Mouse (Mus musculus) layer of hippocampus, adult 18-20 months (tissue): Measurements from ENCODE around the gene C87436. TPM values are rescaled to one million over a fixed set of nuclear protein-coding genes. Genes with fewer than 3 reads are reported as not detected.
"Not testable (repeated sequence)": the region's sequence is repeated elsewhere in the genome, so short reads cannot be mapped to it uniquely, and the experiment has no call there.

Experiments
- DNase-seq, 2 experiments: peaks; one replicate each; pipeline ENCODE4 v3.0.0; 2022; ENCODE audit warnings: low spot score in 2 of 2
- total RNA-seq, 2 experiments: library from RNA; stranded (reverse); gene quantifications; 2 replicates each; pipeline ENCODE4 v1.2.3; 2021

The C87436 gene
- total RNA-seq, 2 experiments from 2014 or later, result 17.5 to 17.8 TPM

DNA sequence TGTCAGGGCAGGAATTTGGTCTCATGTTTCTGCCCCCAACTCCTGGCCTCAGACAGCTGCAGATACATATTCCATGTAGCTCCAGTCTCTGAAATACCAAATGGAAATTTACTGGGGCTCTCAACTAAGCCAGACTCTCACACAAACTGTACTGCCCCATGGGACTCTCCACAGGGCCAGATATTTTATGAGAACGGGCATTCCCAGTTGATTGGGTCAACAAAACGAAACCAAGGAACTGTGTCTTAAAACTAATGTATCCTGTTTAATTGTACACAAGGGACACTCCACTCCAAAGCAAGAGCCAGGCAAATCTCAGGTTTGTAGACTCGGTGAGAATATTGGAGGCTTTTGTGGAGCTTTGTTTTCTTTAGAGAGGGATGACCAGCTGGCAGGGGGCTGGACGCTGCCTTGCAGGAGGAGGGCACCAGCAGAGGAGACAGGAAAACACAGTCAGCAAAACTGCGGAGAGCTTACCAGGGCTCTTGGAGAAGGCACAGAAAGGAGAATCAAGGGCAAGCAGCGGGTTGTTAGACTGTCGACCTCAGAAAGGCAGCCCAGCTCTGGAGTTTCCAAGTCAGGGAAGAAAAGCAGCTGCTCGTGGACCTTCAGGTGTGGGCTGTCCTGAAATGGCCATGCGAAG lies 42.1 kb downstream of the C87436 start:
- DNase-seq, result no peak

DNA sequence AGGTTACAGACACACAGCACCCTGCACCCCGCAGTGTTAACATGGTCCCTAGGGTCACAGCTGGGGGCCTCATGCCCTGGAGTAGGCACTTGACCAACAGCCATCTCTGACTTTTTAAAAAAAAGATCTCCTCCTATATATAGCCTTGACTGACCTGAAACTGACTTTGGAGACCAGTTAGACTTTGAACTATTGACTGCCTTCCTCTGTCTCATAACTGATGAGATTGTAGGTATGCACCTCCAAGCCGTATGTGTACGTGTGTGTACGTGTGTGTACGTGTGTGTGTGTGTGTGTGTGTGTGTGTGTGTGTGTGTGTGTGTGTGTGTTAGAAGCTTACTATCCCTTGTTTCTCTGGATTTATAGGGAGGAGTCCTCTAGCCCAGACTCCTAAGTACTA lies 43.7 kb downstream of the C87436 start:
- DNase-seq, result no peak

DNA sequence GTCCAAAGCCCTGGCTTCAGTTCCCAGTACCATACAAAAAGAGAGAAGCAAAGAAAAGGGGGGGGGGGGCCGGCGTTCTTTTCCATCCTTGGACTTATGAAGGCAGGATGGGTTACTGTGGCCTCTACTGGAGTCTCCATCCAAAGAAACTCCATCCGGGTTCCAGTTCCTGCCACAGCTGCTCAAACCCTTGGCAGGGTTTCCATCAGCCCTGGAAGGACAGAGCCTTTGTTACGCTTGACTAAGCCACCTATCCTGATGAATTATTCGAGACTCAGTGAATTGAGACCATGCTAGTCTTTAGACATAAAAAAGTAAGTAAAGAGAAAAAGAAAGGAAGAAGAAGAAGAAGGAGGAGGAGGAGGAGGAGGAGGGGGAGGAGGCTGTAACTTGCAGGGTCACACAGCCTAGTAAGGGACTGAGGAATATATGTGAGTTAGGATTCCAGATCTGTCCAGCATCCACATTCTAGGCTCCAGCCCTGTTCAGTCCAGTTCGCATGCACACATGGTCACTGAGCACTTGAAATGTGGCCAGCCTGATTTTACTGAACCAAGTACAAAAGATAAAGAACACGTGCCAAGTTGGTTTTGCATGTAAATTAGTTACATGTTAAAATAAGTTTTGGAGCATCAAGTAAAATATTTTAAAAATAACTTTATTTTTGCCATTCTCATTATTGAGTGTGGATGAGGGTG lies 47.9 kb downstream of the C87436 start:
- no peak for DNase-seq

DNA sequence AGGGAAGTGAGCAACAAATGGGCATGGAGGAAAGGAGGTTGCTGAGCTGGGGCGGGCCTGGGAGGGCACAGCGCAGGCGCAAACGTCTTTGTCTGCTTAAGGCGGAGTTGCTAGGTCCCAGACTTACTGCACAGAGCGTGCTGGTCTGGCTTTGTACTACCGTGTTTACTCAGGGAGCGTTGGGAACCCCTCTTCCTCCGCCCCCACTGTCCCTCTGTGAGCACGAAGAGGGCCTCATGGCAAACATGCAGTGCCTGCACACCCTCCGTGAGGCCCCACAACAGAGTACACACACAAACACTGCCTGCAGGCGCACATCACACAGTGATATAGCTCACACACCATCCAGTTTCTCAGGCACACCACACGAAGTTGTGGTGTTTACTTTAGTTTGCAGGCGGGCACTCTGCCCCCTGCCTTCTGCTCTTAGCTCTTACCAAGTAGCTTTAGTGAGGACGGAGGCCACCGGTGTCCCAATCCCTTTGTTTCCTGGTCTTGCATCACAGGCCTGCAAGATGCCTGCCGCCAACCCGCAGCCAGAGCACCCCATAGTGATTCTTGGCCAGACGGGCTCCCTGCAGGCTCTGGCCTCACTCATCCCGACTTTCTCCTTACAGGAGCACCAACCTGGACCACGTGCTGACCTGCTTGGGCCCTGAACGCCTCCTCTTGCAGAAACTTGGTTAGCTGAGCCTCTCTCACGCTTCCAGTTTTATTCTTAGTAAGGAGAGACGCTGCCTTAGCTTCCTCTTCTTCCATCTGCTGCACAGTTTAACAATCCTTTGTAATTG lies 49.4 kb downstream of the C87436 start:
- peak; percentile 56 to 81 for DNase-seq

DNA sequence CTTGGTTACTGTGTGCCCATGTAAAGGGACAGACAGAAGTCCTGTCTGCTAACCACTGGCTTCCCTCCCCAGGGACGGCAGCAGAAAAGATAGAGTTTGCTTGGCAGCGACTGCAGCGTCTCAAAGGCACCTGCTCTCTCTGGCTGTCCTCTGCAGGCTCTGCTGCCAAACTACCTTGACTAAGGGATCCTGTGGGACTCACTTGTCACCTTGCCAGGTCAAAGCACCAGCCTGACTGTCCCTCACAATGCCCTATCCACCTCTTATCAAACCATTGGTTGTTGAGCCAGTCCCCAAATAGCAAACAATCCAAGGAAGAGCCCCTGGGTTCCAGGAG lies 49.9 kb downstream of the C87436 start:
- no peak for DNase-seq

DNA sequence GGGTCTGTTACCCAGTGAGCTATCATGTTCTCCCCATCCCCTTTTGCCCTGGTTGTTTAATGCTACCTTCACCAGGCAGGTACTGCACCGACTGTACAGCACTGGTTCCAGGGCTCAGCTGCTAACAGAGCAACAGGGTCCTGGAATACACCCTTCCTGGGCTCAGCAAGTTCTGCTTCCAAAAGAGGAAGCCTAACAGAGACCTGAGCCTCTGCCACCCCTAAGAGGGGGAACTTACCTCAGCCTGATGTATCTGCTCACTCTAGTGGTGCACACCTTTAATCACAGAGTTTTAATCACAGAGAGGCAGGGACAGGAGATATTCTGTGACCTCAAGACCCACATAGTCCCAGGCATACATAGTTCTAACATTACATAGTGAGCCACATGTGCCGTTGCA lies 51.8 kb downstream of the C87436 start:
- no peak for DNase-seq

DNA sequence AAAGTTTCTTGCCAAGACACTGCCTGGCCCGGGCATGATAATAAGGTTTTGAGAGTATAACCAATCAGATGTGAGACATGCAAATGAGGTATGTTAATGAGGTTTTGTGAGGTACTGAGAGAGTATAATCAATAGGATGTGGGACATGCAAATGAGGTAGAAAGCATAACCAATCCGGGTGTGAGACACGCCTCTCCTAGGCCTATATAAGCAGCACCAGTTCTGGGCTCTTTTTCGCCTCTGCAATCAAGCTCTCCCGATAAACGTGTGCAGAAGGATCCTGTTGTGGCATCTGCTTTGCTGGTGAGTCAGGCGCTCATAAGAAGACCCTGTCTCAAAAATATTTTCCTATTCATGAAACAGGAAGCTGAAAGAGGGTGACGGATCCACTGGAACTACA lies 52.2 kb downstream of the C87436 start:
- DNase-seq, result not testable (repeated sequence)

DNA sequence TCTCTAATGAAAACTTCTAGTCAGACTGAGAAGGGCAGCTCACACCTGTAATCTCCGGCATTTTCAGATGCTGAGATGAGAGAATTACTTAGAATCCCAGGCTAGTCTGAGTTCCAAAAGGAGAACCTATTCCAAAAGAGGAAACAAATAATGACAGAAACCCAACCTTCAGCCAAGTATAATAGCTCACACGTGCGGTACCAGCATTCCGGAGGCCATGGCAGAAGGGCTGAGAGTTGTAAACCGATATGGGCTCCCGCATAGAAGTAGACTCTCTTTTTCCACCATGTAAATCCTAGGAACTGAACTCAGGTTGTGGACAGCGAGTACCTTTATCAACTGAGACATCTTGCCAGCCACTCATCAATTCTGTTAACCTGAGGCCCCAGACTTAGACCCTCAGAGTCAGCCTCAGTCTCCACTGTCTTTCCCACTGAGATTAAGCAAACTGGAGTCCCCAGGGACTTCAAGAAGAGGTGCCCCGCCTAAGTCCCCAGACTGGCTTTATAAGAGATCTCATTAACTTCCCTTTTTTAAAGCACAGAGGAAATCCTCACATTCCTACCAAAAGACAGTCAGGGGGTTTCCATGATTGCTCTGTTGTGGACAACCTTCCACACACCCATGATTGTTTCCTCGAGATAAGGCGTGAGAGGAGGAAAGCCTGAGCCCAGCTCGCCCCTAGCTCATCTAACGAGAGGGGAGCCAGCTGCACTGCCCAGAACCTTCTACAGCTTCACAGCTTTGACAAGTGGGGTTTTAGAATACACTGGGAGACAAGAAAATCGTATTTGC lies 55.5 kb downstream of the C87436 start:
- no peak for DNase-seq

DNA sequence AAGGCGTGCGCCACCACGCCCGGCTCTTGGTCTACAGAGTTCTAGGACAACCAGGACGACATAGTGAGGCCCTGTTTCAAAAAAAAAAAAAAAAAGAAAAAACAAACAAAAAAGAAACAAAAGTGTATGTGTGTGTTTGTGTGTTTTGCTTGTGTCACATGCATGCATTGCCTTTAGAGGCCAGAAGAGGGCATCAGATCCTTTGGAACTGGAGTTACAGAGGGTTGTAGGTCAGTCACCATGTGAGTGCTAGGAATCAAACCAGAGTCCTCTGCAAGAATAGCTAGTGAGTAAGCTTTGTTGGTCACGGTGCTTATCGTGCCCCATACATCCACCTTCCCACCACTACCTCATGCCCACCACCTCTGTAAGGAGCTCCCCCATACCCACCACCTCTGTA lies 56.6 kb downstream of the C87436 start:
- DNase-seq, result no peak

DNA sequence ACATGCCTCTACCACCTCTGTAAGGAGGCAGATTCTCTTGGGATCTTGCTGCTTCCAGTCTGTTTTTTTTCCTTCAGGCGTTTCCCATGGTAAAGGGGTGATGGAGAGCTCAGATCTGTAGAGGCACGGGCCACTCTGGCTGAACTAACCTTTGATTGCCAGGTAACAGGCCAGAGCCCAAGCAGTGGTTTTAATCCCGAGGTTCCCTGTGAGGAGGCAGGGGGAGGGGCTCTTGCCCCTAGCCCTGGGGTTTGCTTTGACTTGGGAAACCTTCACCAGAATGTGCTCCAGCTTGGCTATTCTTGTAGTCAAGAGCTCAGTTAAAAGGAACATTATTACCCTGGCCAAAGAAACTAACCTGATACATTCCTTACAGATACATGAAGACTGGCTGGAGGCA lies 57.5 kb downstream of the C87436 start:
- no peak for DNase-seq

DNA sequence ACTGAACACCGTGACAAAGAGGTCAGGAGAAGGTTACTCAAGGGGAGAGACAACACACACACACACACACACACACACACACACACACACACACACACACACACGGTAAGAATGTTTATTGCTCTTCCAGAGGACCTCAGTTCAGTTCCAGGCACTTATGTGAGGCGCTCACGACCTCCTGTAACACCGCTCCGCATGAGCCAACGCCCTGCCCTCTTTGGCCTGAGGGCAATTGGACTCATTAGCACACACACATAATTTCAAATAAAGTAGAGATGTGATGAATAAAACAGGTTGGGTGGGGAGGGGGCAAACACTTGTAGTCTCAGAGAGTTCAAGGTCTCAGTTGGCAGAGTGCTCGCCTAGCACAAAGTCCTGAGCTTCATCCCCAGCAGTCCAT lies 58.0 kb downstream of the C87436 start:
- no peak for DNase-seq

DNA sequence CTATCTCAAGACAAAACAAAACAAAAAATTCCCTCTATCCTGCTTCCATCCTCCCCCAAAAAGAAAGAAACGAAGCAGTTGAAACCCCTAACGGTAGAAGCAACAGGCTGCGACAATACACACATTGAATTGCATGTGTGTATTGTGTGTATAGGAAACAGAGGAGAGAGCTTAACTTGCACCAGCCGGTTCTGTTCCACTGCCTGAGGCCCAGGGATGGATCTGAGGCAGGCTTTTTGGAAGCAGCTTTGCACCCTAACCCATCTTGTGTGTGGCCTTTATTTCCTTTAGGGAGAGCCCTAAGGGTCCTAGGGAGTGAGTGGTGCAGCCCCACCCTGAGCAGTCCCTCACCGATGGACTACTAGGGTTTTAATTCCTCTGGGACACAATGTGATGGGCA lies 58.4 kb downstream of the C87436 start:
- no peak for DNase-seq

DNA sequence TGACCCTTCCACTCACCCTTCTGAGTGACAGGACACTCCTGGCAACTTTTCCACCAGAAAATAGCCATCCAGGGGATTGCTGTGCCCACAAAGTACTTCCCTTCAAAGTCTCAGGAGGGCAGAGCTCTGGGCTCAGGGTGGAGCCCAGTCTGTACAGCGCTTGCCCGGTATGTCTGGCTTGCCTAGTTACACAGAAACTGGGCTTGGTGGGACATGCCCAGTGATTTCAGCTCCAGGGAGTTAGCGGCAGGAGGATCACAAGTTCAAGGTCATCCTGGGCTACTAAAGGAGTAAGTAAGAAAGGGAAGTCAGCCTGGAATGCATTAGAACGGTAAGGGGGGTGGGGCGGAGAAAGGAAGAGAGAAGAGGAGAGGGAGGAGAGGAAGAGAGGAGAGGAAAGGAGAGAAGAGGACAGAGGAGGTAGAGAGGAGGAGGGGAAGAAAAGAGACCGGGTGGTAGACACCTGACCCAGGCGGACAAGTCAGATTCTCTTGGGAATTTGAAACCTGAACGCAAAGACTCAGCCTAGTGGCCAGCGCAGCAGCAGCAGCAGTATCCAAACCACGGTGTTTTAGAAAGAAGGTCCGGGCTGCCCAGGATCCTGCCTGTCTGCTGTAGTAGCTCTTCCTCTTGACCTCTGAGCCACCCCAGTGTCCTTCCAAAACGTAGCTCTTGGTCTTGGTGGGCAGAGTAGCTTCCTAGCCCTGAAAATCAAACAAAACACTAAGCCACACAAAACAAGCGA lies 59.1 kb downstream of the C87436 start:
- no peak for DNase-seq

DNA sequence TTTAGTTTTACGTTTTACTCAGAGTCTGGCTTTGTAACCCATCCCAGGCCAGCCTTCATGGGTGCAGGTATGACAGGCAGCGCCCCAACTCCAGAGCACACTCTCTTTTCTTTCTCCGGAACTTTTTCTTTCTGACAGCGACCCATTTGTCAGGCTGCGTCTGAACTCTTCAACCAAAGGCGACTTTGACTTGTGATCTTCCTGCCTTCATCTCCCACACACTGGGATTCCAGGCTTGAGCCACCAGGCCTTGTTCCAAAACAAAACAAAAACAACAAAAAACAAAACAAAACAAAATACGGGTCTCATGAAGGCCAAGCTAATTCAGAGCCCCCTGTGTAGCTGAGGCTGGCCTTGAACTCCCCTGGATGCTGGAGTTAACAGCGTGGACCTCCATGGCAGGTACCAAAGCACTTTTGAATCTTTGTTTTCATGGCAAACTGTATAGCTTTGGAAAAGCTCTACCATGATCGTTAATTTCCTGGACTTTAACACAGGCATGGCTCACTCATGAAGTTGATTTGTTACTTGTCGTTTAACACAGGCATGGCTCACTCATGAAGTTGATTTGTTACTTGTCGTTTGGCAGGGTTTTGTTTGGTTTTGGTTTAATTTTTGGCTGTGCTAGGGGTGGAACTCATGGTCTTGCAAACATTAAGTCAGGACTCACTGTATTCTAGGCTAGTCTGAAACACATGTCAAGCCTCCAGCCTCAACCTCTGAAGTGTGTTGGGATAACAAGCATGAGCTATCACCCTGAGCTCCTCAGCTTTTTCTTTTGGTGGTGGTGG lies 60.0 kb downstream of the C87436 start:
- DNase-seq, result no peak

DNA sequence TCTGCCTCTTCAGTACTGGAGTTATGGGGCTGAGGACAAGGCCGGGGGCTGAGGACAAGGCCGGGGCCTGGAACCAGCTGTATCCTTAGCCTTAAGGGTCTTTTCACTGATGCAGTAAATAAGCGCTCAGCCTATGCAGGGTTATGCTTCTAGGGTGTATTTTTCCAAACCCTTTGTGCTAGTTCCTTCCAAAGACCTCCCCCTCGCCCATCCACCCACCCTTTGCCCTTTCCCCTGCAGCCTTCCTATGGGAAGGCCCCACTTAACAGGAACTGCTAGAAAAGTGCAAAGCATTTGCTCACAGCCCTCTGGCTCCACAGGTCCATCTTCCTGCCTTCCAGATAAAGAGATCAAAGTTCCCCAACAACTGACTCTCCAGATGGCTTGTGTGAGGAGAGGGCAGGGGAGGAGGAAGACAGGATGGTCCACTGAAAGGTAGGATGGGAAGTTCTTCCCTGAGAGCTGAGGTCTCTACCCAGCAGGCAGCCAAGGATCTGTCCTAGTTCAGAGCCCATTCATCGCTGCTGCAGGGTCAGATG lies 61.5 kb downstream of the C87436 start:
- no peak for DNase-seq

DNA sequence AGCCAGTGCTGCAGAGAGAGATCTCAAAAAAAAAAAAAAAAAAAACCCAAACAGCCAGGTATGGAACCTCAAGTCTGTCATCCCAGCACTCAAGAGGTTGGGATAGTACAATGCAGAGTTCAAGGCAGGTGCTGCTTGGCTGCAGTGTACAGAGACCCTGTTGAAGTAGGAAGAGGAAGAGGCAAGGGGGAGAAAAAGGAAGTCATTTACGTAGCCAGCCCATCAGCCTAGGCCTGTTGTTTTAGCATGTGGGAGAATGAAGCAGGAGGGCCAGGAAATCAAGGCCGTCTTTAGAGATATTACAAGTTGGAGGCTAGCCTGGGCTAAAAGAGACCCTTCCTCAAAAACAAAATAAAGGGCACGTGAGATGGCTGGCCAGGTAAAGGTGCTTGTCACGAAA lies 65.3 kb downstream of the C87436 start:
- DNase-seq, result no peak

DNA sequence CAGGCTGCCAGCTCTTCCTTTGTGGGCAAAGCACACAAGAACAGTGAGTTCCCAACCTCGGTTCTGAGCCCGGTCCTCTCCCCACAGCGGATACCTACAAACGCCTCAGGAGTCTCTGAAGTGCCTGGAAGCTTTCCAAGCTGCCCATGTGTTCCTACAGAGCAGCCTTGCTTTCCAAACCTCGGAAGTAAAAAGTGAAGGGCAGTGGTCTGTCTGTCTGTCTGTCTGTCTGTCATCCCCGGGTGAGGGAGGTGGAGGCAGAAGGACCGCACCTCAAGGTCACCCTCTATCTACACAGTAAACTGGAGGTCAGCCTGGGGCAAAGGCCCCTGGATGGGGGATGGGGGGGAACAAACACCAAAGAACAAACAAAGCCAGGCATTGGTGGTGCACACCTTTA lies 67.5 kb downstream of the C87436 start:
- DNase-seq, result no peak

DNA sequence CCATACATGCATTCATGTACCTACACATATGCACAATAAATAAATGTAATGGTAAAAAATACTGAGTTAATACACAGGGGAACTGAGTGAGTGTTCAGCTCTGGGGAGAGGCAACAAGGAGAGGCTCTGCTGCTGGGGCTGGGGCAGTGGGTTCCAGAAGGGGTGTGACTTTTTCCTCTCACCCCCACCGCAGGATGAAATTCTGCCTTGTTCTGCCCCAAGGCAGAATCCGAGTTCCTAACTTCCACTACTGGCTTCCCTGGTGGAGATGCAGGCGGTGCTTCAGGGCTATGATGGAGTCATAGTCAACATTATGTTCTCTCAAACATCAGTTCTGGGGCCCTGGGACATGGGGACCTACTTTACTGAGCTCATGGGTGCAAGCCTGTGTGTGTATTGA lies 68.1 kb downstream of the C87436 start:
- DNase-seq, result no peak

DNA sequence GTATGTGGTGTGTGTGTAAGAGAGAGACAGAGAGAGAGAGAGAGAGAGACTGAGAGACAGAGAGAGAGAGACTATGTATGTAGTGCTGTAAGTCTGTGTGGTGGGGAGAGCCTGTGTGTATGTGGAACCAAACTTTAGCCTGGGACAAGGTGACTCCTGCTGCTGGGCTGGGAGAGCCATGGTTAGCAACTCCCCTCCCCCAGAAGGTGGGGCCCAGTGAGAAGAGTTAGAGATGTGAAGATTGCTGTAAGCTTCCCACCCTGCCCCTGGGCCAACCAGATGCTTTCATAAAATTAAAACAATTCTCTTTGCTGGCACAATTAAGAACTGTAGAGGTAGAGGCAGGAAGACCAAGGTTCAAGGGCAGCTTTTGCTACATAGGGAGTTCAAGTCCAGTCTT lies 68.9 kb downstream of the C87436 start:
- no peak for DNase-seq

DNA sequence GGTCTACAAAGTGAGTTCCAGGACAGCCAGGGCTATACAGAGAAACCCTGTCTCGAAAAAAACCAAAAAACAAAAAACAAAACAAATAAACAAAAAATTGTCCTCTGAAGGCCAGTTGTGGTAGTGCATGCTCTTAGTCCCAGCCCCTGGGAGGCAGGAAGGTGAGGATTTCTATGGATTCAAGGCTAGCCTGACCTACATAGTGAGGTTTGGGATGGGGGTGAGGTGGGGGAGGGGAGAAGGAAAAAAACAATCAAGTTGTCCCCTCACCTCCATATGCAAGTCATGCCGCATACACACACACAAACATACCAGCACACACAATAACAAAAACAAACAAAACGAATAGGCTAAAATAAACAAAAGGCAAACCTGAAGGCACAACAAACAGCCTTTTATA lies 70.6 kb downstream of the C87436 start:
- no peak for DNase-seq
